Mouse (Mus musculus) T-helper 1 cell (primary cell): ENCODE data around the gene Jmjd4.

Experiments used
- in situ Hi-C: fragments of 300-600 bp; cut with MboI, MseI; formaldehyde crosslinking; loops from one replicate; pipeline ENCODE4 v1.15.1; 2025; ENCODE audit warnings: high pct_unique_total_duplicates

Jmjd4 gene

DNA sequence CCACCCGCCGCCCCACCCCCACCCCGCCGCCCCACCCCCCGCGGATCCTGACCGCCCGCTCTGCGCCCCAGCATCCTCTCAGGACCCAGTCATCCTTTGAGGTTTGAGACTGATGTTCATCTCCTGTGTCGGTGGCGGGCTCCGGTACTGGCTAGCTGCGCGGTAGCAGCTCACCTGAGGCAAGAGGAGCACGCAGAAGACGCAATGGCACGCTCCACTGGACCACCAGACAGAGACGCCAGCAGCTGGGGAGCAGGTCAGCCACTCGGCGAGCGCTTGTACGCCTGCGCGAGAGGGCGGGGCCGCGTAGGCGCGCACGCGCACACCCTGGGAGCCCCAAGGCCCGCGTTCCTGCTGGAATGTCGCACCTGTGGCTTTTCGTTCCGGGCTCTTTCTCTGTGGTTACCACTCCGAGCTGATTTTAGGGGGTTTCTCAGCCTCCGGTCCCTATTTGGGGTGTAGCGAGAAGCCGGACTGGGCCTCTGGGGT is at the start of gene Jmjd4:
TSS of gene Jmjd4 (plus strand) at position 305 of the 489 bp plus-strand sequence.
- in situ Hi-C loops: no loop called here

- in situ Hi-C loops: no loop called here
Observed at GRCm38 (mm10) chr11:59400876-59401275, 49.0 kb upstream of the Jmjd4 start.

- in situ Hi-C loops: no loop called here
Observed at GRCm38 (mm10) chr11:59405761-59406160, 44.1 kb upstream of the Jmjd4 start.

- in situ Hi-C loops: no loop called here
Observed at GRCm38 (mm10) chr11:59410851-59411250, 39.0 kb upstream of the Jmjd4 start.

- in situ Hi-C loops: no loop called here
Observed at GRCm38 (mm10) chr11:59412058-59412457, 37.8 kb upstream of the Jmjd4 start.

- in situ Hi-C loops: no loop called here
Observed at GRCm38 (mm10) chr11:59412999-59413863, 36.6 kb upstream of the Jmjd4 start.

DNA sequence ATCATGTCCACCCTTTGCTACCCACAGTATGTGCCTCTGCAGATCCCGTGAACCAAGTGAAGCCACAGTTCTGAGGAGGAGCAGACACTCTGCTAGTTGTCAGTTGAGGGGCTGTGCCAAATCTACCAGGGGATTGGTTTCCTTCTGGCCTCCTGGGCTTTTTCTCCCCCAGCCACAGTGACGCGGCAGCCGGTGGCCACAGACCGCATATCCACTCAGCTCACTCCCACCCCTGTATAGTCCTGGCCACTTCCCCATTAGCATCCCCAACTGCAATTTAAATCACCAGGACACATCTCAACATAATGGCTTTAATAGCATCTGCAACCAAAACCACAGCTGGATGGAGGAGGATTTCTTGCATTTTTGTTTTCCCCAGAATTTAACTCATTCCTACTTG is 31.1 kb upstream of the Jmjd4 start:
- in situ Hi-C loops: no loop called here

DNA sequence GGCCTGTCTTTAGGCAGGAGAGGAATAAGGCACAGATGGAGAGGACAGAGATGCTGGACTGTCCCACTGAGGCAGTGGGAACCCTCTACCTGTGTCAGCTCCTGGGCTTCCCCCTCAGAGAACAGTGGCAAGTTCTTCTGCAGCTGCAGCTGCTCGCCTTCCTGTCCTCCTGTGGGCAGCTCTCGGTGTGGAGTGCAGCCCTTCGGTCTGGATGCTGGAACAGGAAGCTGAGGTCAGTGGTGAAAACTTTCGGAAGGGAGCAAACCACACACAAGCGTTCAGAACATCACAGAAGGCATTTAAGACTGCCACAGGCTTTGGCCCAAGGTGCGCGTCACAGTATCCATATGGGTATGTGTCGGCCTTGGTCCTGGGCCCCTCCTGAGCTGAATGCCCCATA is 28.4 kb upstream of the Jmjd4 start:
- in situ Hi-C loops: no loop called here

GRCm38 (mm10) chr11:59421967-59422366 is 27.9 kb upstream of the Jmjd4 start:
- in situ Hi-C loops: no loop called here

DNA sequence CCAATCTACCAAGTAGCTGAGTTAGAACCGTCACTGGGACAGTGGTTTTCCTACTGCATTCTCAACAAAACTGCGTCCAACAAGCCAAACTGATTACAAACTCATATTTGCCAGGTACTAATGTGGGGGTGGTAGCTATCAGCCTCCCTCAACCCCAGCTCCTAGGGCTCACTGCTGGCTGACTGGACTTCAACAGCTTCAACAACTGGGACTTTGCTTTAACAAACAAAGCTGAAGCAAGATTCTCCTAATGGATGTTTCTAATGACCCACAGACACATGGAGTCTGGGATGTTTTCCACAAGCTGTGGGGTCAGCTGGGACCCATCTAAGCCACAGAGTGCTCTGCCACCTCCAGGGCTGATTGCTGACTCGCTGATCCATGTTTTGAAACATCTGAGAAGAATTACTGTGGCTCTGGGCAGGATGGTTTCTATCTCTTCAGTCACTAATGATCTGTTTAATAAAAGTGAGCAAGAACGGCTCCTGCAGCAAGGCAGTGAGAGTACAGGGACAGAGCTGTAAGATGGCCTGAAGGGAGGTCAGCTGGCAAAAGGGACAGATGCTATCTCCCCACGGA is 26.7 kb upstream of the Jmjd4 start:
- in situ Hi-C loops: no loop called here

DNA sequence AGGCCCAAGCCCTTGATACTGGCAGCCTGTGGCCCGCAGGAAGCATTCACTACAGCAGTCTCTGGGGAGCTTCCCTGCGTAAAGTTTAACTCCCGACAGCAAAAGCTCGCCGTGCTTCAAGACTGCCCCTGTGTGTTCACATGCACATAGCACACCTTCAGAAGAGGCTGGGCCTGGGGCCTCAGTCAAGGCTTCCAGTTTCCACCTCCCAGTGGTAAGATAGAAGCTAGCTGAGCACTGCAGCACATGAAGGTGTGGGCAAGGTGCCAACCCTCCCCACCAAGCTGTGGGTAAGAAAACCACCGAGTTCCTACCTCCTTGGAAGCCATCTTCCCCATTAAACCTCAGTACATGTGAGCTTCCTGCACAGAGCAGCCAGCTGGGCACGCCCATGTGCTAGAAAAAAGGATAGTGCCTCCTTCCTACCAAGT is 24.2 kb upstream of the Jmjd4 start:
- in situ Hi-C loops: no loop called here

DNA sequence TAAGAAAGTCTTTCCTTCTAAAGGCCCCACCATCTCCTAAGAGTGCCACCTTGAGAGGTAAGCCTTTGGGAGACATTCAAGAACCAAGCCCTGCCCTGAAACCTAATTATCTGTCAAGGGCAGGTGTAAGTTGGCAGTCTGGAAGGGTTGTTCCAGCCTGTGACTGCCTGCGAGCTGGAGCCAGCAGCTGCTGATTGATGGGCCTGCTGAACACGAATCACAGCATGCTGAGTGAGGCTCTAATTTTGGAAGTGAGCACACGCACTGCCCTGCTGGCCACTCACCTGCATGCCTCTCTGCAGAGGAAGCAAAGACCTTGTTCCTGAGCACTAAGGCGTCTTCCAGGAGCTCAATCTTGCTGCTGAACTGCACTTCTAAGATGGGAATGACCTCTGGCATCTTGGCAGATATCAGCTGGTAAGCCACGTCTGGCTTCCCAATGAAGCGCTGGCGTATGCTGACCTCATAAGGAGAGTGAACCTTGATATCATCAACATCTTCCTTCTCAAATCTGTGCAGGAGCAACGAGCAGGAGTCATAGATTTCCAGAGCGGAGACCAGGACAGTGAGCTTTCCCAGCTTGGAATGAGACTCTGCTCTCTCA is 21.7 kb upstream of the Jmjd4 start:
- in situ Hi-C loops: no loop called here

GRCm38 (mm10) chr11:59429959-59430358 is 19.9 kb upstream of the Jmjd4 start:
- in situ Hi-C loops: no loop called here

- in situ Hi-C loops: no loop called here
Observed at GRCm38 (mm10) chr11:59432261-59432660, 17.6 kb upstream of the Jmjd4 start.

DNA sequence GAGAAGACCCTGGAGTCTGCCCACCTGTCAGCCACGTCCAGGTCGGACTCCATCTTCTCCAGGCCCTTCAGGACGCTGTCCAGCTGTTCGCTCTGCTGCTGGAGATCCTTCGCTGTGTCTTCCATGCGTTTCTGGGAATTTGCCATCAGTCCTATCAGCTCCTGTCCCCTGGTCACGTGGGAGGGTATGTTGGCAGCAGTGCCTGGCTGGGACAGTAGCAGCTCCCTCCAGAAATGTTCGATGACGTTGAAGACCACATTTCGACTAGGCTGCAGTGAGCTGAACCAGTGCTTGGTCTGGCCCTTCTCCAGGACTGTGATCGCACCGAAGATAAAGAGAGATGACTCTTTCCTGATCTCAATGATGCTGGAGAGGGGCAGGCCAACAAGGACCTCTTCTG is 11.9 kb upstream of the Jmjd4 start:
- in situ Hi-C loops: no loop called here

- in situ Hi-C loops: no loop called here
Observed at GRCm38 (mm10) chr11:59443102-59443501, 6.7 kb upstream of the Jmjd4 start.

DNA sequence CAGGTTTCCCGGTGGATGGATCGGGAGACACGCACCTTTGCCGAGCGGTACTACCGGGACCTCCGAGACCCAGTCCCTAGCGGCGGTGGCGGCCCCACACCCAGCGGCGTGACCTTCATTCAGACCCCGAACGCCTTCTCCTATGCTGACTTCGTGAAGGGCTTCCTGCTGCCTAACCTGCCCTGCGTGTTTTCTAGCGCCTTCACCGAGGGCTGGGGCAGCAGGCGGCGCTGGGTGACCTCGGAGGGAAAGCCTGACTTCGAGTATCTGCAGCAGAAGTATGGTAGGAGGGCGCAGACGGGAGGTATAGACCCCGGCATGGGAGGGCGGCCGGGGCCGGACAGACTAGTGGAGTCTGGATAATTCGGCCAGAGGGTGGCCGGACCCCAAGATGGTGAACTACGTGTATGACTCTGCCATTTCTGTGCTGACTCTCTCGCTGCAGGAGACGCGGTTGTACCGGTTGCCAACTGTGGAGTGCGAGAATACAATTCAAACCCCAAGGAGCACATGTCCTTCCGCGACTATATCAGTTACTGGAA is 456 bp downstream of the Jmjd4 start:
- in situ Hi-C loops: no loop called here

- in situ Hi-C loops: no loop called here
Observed at GRCm38 (mm10) chr11:59451086-59451485, 1.2 kb downstream of the Jmjd4 start, which contains the start of gene Snap47. Snap47 (minus strand) TSS chr11:59451186.

- in situ Hi-C loops: no loop called here
Observed at GRCm38 (mm10) chr11:59456346-59456745, 6.5 kb downstream of the Jmjd4 start.

DNA sequence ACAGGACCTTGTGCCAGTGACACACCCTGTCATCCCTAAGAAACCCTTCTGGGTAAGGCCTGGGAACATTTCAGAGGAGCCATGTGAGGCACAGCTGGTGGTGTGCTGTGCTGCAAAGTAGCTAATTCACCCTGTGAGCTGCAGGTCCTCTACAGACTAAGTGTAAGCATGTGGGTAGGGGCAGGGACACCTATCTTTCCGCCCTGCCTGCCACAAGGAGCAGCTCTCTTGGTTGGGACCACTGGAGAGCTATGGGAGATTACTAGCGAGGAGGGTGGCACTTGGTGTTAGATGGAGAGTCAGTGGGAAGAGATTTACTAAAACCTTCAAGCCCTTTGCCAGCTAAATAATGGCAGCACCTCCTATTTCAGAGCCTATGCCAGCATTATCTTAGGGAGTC is 7.0 kb downstream of the Jmjd4 start:
- in situ Hi-C loops: no loop called here

GRCm38 (mm10) chr11:59458973-59459372 is 9.1 kb downstream of the Jmjd4 start:
- in situ Hi-C loops: no loop called here

DNA sequence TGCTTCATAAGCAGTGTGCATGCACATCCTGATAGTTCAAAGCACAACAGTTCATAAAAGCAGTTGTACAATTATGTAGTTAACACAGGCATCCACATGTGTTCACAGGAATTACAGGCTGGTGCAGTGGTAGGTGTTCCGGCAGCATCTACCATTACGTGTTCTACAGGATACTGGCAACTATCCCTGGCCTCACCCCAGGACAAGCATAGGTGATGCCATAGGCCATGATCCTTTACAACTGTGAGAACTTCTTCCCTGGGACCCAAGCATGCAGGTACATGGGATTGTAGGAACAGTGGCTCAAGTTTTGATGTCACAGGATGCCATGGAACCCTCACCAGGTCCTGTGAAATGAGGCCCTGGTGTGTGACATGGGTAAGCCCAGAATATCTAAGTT is 10.6 kb downstream of the Jmjd4 start:
- in situ Hi-C loops: no loop called here
